Mouse (Mus musculus) ovary, postnatal 10 days (tissue): Measurements from ENCODE around the gene Nfrkb.

ENCODE experiments used
- DNase-seq: peaks from one replicate; pipeline ENCODE4 v3.0.0; 2022; ENCODE audit warnings: low spot score

The Nfrkb gene

DNA sequence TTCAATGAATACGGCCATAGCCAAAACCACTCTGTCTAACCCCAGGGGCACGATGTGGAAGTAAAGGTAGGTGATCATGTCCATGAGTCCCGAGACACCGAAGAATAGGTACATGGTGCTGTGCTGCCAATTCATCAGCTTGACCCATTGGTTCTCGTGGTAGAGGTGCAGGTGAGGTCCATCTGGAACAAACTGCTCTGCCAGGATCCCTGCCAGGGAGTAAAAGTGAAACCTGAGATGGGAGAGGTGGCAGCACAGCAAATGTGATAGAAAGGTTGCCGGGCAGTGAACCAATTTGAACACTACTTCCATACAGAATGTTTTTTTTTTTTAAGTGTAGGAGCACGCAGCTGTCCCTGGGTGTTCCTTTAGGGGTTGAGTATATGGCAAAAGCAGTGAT lies 43.0 kb downstream of the Nfrkb start:
- DNase-seq = no peak

GRCm38 (mm10) chr9:31430011-31430410 lies 44.0 kb downstream of the Nfrkb start:
- no peak for DNase-seq

DNA sequence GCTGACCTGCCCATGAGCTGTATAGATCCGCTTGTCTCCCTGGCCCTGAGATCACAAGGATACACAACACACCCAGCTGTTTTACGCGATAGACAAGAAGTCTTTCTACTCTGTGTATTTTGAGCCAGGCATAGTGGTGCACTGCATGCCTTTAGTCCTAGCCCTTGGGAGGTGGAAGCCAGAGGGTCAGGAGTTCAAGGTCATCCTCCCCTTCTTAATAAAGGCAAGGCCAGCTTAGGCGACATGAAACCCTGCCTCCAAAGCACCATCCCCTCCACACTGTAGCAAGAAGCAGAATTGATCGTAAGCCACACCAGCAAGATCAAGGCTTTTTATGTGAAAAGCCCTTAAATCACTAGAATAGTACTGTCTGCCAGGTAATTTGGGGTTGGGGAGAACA lies 45.8 kb downstream of the Nfrkb start:
- DNase-seq = no peak

DNA sequence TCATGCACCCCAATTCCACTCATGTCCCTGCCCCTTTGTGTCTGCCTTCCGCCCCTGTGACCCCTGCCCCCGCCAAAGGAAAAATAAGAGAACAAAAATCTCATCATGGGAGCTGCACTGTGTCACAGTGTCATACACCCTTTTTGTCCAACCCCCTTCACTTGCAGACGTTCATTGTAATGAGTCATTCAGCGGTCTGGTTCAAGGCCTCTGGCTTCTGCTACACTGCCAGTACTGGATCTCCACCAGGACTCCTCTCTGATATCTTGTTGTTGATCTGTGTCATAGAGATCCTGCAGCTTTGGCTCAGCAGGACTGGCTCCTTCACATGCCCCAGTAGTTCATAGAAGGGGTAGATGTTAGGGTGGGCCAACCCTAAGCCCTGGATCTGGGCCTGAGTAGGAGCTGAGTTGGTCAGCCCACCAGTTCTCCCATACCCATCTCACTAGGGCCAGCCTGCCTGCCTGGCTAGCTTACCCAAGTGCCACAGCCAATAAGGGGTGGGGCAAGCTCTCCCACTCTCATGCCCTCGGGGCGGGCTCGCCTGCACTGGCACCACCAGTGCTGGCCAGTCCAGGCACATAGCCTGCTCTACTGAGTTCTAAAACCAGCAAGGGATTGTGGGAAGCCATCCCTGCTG lies 46.5 kb downstream of the Nfrkb start:
- no peak for DNase-seq

- no peak for DNase-seq
Measured at GRCm38 (mm10) chr9:31433431-31433830, 47.4 kb downstream of the Nfrkb start.

- no peak for DNase-seq
Measured at GRCm38 (mm10) chr9:31435415-31435814, 49.4 kb downstream of the Nfrkb start.

- no peak for DNase-seq
Measured at GRCm38 (mm10) chr9:31437861-31438260, 51.9 kb downstream of the Nfrkb start.

DNA sequence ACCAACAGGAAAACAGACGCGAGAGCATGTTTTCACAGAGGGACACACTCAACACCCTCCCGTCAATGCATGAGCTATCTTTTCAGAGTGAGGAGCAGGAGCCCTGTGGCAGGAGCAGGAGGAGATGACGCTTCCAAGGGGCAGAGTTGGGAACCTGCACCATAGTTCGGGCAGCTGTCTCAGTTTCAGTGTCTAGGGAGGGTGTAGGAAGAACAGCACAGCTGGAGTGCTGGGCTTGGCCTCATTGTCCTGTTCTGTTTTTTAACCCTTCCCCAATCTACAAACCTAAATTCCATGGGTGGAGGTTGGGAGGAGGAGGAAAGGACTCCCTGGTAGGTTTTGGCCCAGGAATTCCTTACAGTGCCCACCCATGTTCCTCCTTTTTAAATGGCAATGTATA lies 52.8 kb downstream of the Nfrkb start:
- no peak for DNase-seq

GRCm38 (mm10) chr9:31439341-31439740 lies 53.3 kb downstream of the Nfrkb start:
- no peak for DNase-seq

- DNase-seq = no peak
Measured at GRCm38 (mm10) chr9:31440366-31440765, 54.4 kb downstream of the Nfrkb start.

DNA sequence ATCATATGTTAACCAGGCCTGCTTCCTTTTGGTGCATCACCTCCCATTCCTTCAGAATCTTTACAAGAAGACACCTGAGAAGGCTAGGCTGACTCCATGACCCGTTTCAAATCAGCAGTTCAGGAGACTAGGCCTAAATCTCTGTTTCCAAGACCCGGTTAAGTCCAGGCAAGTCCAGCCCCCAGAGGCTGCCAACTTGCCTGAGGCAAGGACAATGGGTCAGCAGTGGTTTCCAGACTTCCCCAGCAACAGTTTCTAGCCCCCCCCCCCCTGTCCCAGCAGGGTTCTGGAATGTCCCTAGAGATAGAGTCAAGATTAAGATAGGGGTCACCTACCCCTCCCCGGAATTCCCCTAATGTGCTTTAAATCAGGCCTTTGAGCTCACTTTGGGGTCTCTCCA lies 55.5 kb downstream of the Nfrkb start:
- DNase-seq = no peak

DNA sequence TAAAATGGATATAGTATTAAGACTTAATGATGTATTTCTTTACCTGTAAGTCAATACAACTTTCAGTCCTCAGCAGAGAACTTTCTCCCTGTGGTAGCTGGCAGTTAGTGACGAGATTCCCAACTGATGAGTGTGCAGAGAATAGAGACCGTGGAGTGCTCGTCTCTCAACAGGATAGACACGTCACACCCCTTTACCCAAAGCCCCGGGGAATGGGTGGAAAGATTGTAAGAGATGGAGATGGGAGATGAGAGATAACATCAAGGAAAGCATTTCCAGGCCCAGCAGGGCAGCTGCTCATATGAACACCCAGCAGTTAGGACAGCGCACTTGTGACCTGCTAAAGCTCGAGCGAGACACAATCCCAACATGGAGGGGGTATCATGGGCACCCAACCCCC lies 58.2 kb downstream of the Nfrkb start:
- no peak for DNase-seq

DNA sequence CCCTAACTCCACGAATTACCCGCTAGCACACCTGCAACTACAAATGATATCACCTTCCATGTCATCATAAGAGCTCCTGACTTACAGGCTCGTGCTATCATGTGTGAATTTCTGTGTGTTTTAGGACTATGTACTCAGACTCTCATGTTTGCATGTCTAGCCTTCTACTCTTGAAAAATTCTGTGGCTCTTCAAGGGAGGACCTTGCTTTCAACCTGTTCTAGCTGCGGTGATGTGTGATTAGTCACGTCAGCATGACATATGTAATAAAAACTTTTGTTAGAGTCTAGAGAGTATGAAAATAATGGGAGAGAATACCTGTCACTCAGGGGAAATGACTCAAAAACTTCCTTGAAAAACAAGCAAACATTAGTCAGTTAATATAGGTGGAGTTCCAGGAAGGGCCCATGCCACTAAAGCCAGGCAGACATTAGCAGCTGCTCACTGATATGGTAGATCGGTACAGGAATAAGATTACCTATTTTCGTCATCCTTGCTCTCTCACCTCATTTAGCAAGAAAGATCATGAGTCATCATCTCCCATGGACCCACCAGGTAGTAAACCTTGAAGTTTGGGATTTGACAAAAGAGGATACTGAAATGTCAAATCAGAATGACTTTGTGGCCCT lies 63.3 kb downstream of the Nfrkb start:
- no peak for DNase-seq

GRCm38 (mm10) chr9:31452166-31452565 lies 66.2 kb downstream of the Nfrkb start:
- DNase-seq = no peak

GRCm38 (mm10) chr9:31454356-31454755 lies 68.4 kb downstream of the Nfrkb start:
- DNase-seq = no peak

DNA sequence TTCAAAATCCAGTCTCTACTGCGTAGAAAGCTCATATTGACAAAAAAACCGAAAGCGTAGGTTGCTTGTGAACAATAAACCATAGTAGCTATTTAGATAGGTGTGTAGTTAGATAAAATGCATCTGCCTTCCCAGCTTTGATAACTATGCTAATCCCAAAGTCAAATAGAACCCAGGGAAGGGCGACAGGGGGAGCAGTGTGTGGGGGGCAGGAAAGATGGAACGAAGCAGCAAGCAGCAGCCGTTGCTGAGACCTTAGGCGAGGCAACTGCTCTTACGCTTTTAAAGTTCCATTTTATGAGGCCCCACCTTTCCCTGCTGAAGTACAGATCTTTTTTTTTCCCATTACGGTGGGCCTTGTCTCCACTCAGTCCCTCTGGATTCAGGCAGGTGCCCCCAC lies 77.2 kb downstream of the Nfrkb start:
- no peak for DNase-seq

DNA sequence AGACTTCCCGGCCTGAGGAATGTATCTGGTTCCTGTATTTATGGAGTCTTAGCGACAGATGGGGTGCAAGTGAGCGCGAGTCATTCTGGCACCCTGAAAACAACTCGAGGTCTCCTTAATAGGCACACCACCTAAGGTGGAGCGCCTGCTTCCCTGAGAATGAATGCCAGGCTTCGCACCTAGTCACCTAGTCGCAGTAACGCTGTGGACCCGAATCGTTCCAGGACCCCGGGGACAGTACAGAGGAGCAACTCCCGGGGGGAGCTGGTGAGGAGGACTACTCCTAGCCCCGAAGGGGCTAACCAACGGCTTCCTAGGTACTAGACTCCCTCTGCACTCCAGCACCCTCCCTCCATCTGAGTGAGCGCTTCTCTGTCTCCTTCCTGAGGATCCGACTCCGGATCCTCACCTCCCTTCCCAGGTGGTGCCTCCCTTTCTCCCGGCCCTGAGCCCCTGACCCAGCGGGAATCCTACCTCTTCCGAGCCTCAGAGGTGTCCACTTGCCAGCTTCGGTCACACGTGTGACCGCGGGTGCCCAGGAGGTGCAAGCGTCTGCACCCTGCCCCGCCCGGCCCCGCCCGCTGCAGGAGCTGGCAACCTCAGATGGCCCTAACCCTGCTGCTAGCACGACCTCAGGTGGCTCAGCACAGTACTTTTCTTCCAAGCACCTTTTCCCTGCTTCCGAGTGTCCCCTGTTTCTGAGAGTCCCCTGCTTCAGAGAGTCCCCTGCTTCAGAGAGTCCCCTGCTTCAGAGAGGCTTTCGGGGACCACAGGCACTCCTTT lies 77.9 kb downstream of the Nfrkb start, which contains the start of gene Tmem45b:
Gene Tmem45b, minus strand, starts transcription at position 771 of the 783 bp plus-strand sequence.
- DNase-seq = no peak
